Mouse (Mus musculus) kidney, embryonic 15.5 days (tissue): ENCODE measurements around the gene Mrps7. TPM values are rescaled to one million over a fixed set of nuclear protein-coding genes. Genes with fewer than 3 reads are reported as not detected.

Source experiments
- ATAC-seq: fragments of 200-750 bp; cut with Nextera tagmentation; replicated peaks from 2 replicates; pipeline ENCODE4 v1.8.0; 2017; ENCODE audit warnings: moderate TSS enrichment; ENCODE audit not compliant: low FRiP score
- H3K27ac ChIP-seq: fragments of 300-500 bp; sonication (generic); 2 replicates; pipeline ENCODE4 v1.5.1; 2015; ENCODE audit warnings: mild to moderate bottlenecking, inconsistent platforms
- H3K27me3 ChIP-seq: fragments of 300-500 bp; sonication (generic); 2 replicates; pipeline ENCODE4 v1.6.1; 2015; ENCODE audit warnings: inconsistent platforms
- H3K36me3 ChIP-seq: fragments of 300-500 bp; sonication (generic); 2 replicates; pipeline ENCODE4 v1.6.1; 2015; ENCODE audit warnings: inconsistent platforms
- H3K4me1 ChIP-seq: fragments of 300-500 bp; sonication (generic); 2 replicates; pipeline ENCODE4 v1.6.1; 2015; ENCODE audit warnings: inconsistent platforms
- H3K4me2 ChIP-seq: fragments of 300-500 bp; sonication (generic); 2 replicates; pipeline ENCODE4 v1.6.1; 2015; ENCODE audit warnings: moderate library complexity, mild to moderate bottlenecking, inconsistent platforms
- H3K4me3 ChIP-seq: fragments of 300-500 bp; sonication (generic); replicated peaks from 2 replicates; pipeline ENCODE4 v1.5.1; 2015; ENCODE audit warnings: mild to moderate bottlenecking, inconsistent platforms
- H3K9ac ChIP-seq: fragments of 300-500 bp; sonication (generic); 2 replicates; pipeline ENCODE4 v1.6.1; 2015; ENCODE audit warnings: mild to moderate bottlenecking, inconsistent platforms
- H3K9me3 ChIP-seq: fragments of 300-500 bp; sonication (generic); replicated peaks from 2 replicates; pipeline ENCODE4 v1.6.1; 2016; ENCODE audit warnings: inconsistent platforms
- WGBS: fragments of 180-500 bp; shearing (Covaris S2); methylation state at CpG from one replicate; pipeline ENCODE4 v1.1.7; 2015; ENCODE audit warnings: mixed read lengths; 5-methylcytosine and 5-hydroxymethylcytosine counted together
- polyA plus RNA-seq: library from polyadenylated mRNA; unstranded; fragments of >200 nt; fragmentation: Nextera tagmentation; extraction: Ambion mirVana; gene quantifications from 2 replicates; pipeline ENCODE4 v1.2.1, GENCODE M21; 2015

Gene Mrps7
- polyA plus RNA-seq, result 102 and 103 TPM in 2 replicates

- peak within 1 kb of the TSS; percentile 88 for H3K4me3 ChIP-seq
- H3K9me3 ChIP-seq, result no peaks in the 10 kb centered on the region
- under 1% methylated on average over 79 of the region's 93 CpGs for WGBS
- peak within 1 kb of the TSS; percentile 98 for H3K9ac ChIP-seq
- H3K4me1 ChIP-seq, result peaks cover 40% of the 10 kb centered on the region
- H3K4me2 ChIP-seq, result peak within 1 kb of the TSS; percentile 85
- H3K27ac ChIP-seq, result peak within 1 kb of the TSS; percentile 95
- H3K27me3 ChIP-seq, result no peaks in the 10 kb centered on the region
- H3K36me3 ChIP-seq, result peaks cover 46% of the 10 kb centered on the region
- ATAC-seq, result peak; percentile 97
Observed at GRCm38 (mm10) chr11:115603476-115604303, at the start of gene Mrps7, which contains the start of gene Gga3. Gene Mrps7 (plus strand): TSS chr11:115603925. Gene Gga3 (minus strand): TSS chr11:115604051.

- ATAC-seq, result no peak
- no peak overlapping the region for H3K9ac ChIP-seq
- H3K27me3 ChIP-seq, result no peaks in the 10 kb centered on the region
- H3K4me3 ChIP-seq, result no peak overlapping the region
- WGBS, result 80% methylated on average over 17 of the region's 17 CpGs
- H3K27ac ChIP-seq, result no peak overlapping the region
- no peaks in the 10 kb centered on the region for H3K9me3 ChIP-seq
- no peaks in the 10 kb centered on the region for H3K4me1 ChIP-seq
- H3K36me3 ChIP-seq, result no peaks in the 10 kb centered on the region
- H3K4me2 ChIP-seq, result no peak overlapping the region
Observed at GRCm38 (mm10) chr11:115555717-115556116, 48.0 kb upstream of the Mrps7 start.

DNA sequence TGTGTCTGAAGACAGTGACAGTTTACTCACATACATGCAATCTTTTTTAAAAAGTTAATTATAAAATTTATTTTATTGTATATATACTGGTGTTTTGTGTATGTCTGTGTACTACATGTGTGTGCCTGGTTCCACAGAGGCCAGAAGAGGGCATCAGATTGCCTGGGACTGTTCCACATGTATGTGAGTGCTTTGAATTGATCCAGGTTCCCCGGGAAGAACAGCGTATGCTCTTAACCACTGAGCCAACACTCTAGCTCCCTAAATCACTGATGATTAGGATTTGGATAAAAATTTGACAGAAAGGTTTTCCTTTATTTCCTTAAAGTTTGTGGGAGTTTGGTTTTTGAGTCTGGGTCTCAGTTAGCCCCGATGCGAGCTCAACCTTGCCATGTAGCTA, 40.3 kb upstream of the Mrps7 start:
- Histone ChIP-seq H3K9me3 (no peaks in the 10 kb centered on the region), H3K27me3 (no peaks in the 10 kb centered on the region), H3K36me3 (peaks cover 21% of the 10 kb centered on the region), H3K4me3 (peak overlapping the region; percentile 84), H3K27ac (peak overlapping the region; percentile 84), H3K4me2 (peak overlapping the region; percentile 77), H3K4me1 (peaks cover 16% of the 10 kb centered on the region), H3K9ac (peak overlapping the region; percentile 73)
- ATAC-seq, result no peak
- 41% methylated on average over 4 of the region's 4 CpGs for WGBS

DNA sequence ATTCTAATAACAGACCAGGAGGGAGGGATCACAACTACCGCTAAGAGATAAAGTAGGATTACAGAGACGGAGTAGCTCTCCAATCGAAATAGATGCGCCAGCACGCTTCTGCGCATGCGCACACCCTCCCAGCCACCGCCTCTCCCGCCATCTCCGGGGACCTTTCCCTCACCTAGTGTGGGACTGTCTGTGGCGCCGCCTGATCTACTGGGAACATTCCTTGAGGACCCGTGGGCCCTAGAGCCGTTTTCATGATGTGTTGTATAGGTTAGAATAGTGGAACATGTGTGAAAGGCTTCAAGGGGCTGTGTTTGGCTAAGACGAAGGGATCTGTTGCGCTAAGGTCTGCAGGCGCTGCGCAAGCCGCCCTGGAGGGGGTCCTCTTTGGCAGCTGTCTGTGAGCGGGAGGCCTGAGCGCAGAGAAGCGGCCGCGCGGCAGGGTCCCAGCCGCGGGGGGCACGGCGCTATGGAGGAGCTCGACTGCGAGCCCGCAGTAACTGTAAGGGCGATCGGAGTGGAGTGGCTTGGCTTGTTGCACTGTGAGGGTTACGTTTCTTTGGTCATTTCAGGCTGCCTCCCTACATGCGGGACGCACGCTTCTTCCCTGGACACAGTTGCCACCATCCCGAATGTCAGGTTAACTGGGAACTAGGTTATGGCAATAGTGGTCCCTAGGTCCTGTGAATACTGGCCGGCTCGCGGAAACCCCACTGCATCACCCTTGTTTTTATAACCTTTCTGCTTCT, 39.5 kb upstream of the Mrps7 start, which contains the start of gene Nup85:
Nup85 (plus strand) TSS at position 371 of the 746 bp plus-strand sequence.
- peak within 1 kb of the TSS; percentile 73 for H3K9ac ChIP-seq
- peak within 1 kb of the TSS; percentile 84 for H3K4me3 ChIP-seq
- no peaks in the 10 kb centered on the region for H3K27me3 ChIP-seq
- peak; percentile 94 for ATAC-seq
- H3K36me3 ChIP-seq, result peaks cover 30% of the 10 kb centered on the region
- H3K27ac ChIP-seq, result peak within 1 kb of the TSS; percentile 84
- H3K4me1 ChIP-seq, result peaks cover 16% of the 10 kb centered on the region
- under 1% methylated on average over 42 of the region's 42 CpGs for WGBS
- H3K9me3 ChIP-seq, result no peaks in the 10 kb centered on the region
- H3K4me2 ChIP-seq, result peak within 1 kb of the TSS; percentile 77

- peak overlapping the region; percentile 73 for H3K9ac ChIP-seq
- H3K9me3 ChIP-seq, result no peaks in the 10 kb centered on the region
- H3K27ac ChIP-seq, result no peak overlapping the region
- no peaks in the 10 kb centered on the region for H3K27me3 ChIP-seq
- H3K4me2 ChIP-seq, result peak overlapping the region; percentile 77
- H3K4me3 ChIP-seq, result peak overlapping the region; percentile 84
- H3K36me3 ChIP-seq, result peaks cover 37% of the 10 kb centered on the region
- no peak for ATAC-seq
- peaks cover 16% of the 10 kb centered on the region for H3K4me1 ChIP-seq
- 14% methylated on average over 7 of the region's 7 CpGs for WGBS
Observed at GRCm38 (mm10) chr11:115564961-115565360, 38.8 kb upstream of the Mrps7 start.

GRCm38 (mm10) chr11:115579080-115579479, 24.6 kb upstream of the Mrps7 start:
- ATAC-seq, result no peak
- no peak overlapping the region for H3K27ac ChIP-seq
- no peaks in the 10 kb centered on the region for H3K9me3 ChIP-seq
- no peak overlapping the region for H3K4me3 ChIP-seq
- H3K4me2 ChIP-seq, result no peak overlapping the region
- peaks cover 80% of the 10 kb centered on the region for H3K36me3 ChIP-seq
- H3K27me3 ChIP-seq, result no peaks in the 10 kb centered on the region
- H3K4me1 ChIP-seq, result no peaks in the 10 kb centered on the region
- no peak overlapping the region for H3K9ac ChIP-seq

- no peaks in the 10 kb centered on the region for H3K27me3 ChIP-seq
- no peaks in the 10 kb centered on the region for H3K4me1 ChIP-seq
- peaks cover 99% of the 10 kb centered on the region for H3K36me3 ChIP-seq
- no peak overlapping the region for H3K4me2 ChIP-seq
- no peak overlapping the region for H3K27ac ChIP-seq
- H3K4me3 ChIP-seq, result no peak overlapping the region
- H3K9me3 ChIP-seq, result no peaks in the 10 kb centered on the region
- H3K9ac ChIP-seq, result no peak overlapping the region
- WGBS, result 85% methylated on average over 10 of the region's 10 CpGs
- ATAC-seq, result no peak
Observed at GRCm38 (mm10) chr11:115582913-115583606, 20.7 kb upstream of the Mrps7 start.

GRCm38 (mm10) chr11:115584376-115585073, 19.2 kb upstream of the Mrps7 start:
- Histone ChIP-seq H3K27me3 (no peaks in the 10 kb centered on the region), H3K36me3 (peaks cover 96% of the 10 kb centered on the region), H3K27ac (no peak overlapping the region), H3K9me3 (no peaks in the 10 kb centered on the region), H3K4me2 (no peak overlapping the region), H3K4me1 (no peaks in the 10 kb centered on the region), H3K4me3 (no peak overlapping the region), H3K9ac (no peak overlapping the region)
- WGBS, result 87% methylated on average over 10 of the region's 10 CpGs
- ATAC-seq, result no peak

GRCm38 (mm10) chr11:115585573-115586100, 18.1 kb upstream of the Mrps7 start:
- no peak overlapping the region for H3K4me2 ChIP-seq
- no peak for ATAC-seq
- no peak overlapping the region for H3K27ac ChIP-seq
- H3K9ac ChIP-seq, result no peak overlapping the region
- no peaks in the 10 kb centered on the region for H3K4me1 ChIP-seq
- H3K36me3 ChIP-seq, result peaks cover 97% of the 10 kb centered on the region
- H3K4me3 ChIP-seq, result no peak overlapping the region
- no peaks in the 10 kb centered on the region for H3K9me3 ChIP-seq
- WGBS, result 86% methylated on average over 7 of the region's 7 CpGs
- H3K27me3 ChIP-seq, result no peaks in the 10 kb centered on the region

GRCm38 (mm10) chr11:115586403-115586802, 17.3 kb upstream of the Mrps7 start:
- Histone ChIP-seq H3K4me2 (no peak overlapping the region), H3K9ac (no peak overlapping the region), H3K4me3 (no peak overlapping the region), H3K9me3 (no peaks in the 10 kb centered on the region), H3K27me3 (no peaks in the 10 kb centered on the region), H3K36me3 (peaks cover 97% of the 10 kb centered on the region), H3K4me1 (no peaks in the 10 kb centered on the region), H3K27ac (no peak overlapping the region)
- no peak for ATAC-seq
- 89% methylated on average over 9 of the region's 9 CpGs for WGBS

- 0 out of 2 replicates have a peak overlapping the region, but pooled peaks have one; percentile 13 for H3K27ac ChIP-seq
- H3K4me2 ChIP-seq, result no peak overlapping the region
- H3K27me3 ChIP-seq, result no peaks in the 10 kb centered on the region
- H3K4me1 ChIP-seq, result no peaks in the 10 kb centered on the region
- WGBS, result 72% methylated on average over 9 of the region's 9 CpGs
- H3K36me3 ChIP-seq, result peaks cover 96% of the 10 kb centered on the region
- 0 out of 2 replicates have a peak, but pooled peaks have one; percentile 28 for ATAC-seq
- H3K4me3 ChIP-seq, result no peak overlapping the region
- no peaks in the 10 kb centered on the region for H3K9me3 ChIP-seq
- H3K9ac ChIP-seq, result no peak overlapping the region
Observed at GRCm38 (mm10) chr11:115587984-115588383, 15.7 kb upstream of the Mrps7 start.
